Mouse (Mus musculus) ovary, adult 18-20 months (tissue): ENCODE results near the gene Slc1a4.
A peak's percentile ranks its signal among the peaks of the same experiment; 100 is the strongest.

Experiments used
- DNase-seq: peaks from one replicate; pipeline ENCODE4 v3.0.0; 2022; ENCODE audit warnings: low spot score, mixed read lengths

Slc1a4 gene

DNA sequence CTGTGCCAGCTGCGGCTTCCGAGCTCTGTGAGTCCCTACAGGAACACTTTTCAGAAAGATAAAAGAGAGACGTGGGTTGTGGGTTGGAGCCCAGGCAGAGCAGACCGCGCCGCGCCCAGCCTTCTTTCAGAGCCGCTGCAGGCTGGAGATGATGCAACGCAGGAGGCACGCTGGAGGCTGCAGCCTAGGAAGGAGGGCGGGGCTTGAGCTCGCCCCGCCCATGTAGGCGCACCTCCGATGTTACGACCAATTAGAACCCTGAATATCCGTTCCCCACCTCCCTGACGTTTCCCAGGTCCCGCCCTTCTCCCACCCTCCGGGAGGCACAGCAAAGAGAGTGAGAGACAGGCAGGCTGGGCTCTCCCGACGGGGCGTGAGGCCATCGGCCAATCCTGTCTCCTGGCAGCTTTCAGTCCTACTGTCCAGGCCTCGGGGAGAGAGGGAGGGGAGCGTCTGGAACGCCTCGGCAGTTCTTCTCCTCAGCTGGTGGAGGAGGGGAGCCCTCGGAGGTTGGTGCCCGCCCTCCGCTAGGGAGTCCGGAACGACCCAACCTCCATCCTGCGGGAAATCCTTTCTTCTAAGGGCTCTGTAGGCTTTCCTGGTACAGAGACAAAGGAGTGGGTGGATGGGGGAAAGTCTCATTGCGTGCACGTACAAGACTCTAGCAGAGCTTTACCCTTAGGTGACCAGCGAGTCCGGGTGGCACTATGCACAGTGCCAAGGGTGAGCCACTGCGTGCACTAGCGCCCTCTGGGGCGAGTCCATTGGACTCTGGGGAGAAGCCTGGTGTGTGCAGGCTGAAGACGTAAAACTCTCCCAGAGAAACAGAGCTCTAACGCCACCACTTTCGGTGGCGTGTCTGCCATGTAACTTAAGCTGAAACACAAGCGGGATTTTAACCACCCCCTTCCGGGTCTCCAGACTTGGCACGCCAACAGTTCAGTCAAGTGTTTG, at the start of gene Slc1a4:
Gene Slc1a4 (minus strand): TSS at position 153 of the 954 bp plus-strand sequence.
- DNase-seq, result peak; percentile 95

DNA sequence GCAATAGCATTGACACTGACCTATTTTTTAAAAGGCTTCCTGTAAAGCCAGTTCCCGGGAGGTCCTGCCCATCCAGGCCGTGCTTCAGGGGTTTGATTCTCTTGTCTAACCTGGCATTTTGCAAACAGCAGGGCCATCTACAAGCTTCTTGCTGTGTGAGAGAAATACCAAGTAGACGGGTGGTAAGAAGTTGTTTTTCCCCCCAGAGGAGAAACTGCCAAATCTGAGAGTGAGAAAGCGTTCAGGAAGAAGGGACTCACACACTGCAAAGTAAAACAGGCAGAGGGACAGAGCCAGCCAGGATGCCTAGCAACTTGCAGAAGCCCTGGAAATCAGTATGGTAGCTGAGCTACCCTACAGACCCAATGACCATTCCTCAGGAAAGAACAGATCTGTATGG, 47.6 kb upstream of the Slc1a4 start:
- DNase-seq, result no peak

DNA sequence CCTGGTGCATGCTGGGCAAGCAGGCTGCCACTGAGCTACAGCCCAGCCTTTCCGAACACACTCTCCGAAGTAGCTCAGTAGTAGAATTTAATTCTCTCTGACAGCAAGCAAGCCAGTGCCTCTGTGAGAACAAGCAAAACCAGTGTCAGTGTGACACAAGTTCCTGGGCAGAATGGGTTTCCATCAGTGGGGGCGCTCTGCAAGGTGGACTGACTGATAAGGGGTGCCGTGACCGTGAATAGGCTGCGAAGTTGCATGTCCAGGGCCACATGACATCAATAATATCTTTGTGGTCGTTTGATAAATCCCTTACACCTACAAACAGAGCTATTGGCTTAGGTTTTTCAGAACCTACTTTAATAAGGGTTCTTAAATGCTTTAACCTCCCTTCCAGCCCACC, 44.1 kb upstream of the Slc1a4 start:
- DNase-seq, result no peak

DNA sequence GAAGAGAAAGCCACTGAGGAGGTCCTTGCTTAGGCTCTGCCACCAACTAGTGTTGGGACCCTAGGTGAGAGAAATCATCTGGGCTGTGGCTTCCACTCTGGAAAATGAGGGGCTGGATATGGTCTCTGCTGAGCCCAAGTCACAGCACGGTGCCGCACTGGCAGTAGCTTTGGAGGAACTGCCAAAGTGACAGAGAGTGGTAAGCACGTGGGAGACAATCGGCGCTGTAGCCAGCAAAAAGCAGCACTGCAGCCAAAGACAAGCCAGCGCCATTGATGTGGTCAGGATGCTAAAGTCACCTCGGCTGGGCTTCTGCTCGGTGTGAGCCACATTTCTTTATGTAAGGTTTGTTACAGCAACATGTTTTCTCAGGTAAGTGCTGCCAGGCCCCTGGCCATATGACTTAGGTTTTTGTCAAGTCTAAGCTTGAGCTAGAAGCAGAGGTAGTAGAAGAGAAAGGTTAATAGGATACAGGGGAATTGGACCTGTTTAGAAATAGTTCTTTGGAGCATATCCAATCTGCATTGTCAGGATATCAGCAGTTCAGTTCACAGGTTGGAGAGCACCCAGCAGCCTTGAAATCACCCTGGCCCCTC, 40.2 kb upstream of the Slc1a4 start:
- no peak for DNase-seq

DNA sequence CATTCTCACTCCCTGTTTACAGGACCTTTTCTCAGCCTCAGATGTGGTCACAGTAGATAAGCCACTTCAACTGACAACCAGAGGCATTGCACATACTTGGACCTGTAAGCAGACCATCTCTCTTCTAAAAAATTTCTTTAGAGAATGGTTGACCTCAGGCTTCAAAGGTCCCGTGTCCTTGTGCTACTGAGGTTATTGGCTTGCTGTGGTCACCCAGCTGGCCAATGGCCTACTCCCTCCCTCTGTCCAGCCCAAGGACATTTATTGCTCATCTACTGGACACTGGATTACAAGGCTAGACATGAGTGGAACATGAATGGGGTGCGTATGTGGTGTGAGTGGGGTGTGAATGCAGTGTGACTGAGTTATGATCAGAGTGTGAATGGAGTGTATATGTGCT, 38.0 kb upstream of the Slc1a4 start:
- peak; percentile 39 for DNase-seq

DNA sequence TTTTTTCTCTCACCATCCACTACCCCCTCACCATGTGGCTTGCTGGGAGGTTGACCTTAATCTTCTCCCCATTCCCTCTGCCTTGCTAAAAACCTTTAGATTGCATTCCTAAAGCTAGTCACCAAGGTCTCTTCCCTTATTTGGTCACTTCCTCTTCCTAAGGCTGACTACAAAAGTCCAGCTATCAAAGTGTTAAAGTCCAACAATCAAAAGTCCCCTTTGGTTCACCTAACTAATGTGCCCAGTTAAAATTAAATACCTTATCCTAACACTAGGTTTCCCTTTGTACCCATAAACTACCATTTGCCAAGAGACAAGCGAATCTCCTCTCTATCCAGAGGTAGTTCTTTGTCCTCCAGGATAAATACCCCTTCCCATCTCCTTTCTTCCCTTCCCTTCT, 33.9 kb upstream of the Slc1a4 start:
- DNase-seq, result no peak

DNA sequence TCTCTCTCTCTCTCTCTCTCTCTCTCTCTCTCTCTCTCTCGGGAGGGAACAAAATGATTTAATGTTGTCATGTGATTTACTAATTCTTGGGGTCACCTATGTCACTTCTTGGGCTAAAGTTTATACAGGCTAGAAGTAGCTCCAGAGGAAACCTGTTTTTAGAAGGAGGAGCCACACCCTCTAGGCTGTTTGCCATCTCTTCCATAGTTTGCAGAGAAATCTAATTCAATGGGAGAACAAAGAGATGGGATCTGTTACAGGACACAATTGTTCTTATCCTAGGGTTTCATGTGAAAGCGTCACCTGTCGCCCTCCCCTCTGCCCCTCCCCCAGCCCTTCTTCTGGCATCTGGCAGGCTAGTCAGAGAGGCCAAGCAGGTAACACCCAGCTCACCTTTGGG, 28.8 kb upstream of the Slc1a4 start:
- no peak for DNase-seq

DNA sequence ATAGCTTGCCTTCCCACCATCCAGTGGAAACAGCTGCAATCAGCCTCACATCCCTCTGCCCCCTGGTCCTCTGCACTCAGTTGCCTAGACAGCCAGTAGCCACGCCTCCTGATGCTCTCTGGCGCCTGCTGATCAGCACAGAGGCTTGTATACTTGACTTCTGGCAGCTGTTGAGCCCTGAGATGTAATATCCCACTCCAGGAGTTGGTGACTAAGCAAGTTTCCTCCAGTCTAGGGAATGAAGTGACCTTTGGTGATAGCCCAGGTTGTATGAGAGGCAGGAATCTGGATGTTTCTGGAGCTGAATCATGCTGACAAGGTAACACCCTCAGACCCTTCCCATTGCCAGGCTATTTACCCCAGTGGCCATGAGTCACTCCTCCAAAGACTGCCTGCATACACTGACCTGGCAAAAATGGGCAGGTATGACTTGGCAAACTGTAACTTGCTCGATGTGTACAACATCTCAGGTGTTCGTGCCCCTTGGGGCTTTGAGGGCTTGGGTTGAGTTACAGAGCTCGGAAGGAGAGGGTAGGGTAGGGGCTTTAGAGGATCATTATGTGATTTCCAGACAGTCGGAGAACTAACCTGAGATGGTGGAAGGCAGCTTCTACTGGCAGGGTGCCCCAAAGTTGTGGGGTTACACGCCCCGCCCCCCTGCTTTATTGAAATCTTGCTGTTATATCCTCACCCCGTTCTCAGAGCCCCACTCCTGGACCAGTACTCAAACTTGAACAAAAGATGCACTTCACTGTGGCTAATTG, 25.4 kb upstream of the Slc1a4 start:
- DNase-seq, result no peak

DNA sequence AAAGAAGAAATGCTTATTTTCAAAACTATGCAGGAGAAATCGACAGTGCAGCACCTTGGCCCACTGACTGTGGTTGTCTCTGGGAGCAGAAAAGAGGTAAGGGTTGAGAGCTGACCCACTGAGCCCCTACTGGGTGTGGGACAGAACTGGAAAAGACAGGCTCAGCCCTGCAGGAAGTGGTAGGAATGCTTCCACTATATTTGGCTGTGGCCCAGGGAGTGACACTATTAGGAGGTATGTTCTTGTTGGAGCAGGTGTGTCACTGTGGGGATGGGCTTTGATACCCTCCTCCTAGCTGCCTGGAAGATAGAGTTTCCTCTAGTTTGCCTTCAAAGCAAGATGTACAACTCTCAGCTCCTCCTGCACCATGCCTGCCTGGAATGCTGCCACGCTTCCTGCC, 16.0 kb upstream of the Slc1a4 start:
- DNase-seq, result no peak

DNA sequence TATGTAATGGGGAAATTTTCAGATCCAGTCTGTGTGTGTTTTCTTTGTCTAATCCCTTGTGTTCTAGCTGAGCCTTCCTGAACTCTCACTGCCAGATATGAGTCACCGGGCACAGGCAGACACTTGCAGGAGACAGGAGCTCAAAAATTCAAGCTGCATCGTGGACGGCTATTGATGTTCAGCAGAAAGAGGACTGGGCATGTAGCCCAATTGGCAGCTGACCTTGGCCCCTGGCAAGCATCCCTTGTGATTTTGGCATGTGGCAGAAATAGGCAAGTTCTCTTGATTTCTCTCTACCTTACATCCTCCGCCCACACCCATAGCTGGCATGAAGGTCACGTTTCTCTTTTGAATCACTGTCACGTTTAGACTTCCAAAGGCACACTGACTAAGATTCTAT, 15.0 kb upstream of the Slc1a4 start:
- DNase-seq, result peak; percentile 79

DNA sequence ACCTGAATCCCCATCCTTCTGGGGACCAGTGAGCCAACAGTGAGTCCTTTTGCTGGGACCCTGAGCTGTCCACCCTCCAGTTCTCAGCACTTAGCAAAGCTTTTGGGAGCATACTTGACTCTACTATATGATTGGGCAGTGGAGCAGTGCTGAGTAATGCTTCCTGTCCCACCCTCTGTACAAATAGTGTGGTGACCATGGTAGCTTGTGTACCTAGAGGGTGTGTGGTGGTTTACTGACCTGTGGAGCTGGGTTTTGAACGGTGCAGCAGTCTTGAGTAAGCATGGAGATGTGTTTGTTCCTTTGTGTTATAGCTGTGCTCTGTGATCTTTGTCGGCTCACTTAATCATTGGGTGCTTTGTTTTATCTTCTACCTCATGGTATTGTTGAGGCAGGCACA, 13.9 kb upstream of the Slc1a4 start:
- no peak for DNase-seq

DNA sequence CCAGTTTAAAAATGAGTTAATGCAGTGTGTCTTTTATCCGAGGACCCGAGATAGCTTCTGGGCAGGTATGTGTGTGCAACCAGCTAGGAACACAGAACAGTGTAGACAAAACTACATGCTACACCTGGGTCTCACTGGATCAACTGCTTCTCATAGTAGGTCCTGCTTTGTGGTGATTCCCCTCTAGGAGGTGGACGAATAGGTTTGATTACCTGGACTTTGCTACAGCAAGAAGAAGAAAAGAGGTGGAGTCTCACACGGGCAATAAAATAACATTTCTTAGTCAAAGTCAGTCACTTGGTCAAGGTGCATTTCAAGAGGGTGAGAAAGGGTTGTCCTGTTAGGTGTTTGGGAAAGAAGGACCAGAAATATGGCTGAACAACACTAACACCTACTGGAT, 11.4 kb upstream of the Slc1a4 start:
- no peak for DNase-seq

DNA sequence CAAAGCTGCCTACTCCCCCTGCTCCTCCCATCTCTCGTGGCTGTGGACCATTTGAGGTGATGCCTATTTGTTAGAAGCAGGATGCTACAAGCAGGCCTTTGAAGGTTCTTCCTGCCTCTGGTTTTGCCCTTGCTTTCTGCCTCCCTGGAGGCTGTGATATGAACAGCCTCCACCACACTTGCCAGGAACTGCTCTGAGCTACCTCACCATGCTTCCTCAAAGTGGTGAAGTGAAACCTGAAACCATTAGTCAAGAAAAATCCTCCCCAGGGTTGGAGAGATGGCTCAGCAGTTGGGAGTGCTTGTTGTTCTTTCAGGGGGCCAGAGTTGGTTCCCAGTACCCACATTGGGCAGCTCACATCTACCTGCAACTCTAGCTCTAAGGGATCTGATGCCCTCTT, 9.1 kb upstream of the Slc1a4 start:
- no peak for DNase-seq

DNA sequence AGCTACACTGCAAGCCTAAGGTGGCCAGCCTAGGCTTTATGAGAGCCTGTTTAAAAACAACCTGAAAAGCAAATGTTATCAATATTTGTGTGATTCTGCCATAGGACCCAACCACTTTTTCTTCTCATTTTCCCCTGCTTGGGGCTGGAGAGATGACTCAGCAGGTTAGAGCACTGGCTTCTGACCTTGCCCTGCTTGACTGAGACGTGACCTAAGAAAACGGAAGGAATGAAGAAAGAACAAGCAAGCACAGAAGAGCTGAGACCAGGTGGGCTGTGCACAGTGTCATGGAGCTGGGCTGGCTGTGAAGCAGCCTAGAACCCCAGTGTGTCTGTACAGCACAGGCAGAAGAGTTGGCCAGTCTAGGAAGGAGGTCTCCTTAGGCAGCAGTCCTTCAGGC, 6.2 kb upstream of the Slc1a4 start:
- no peak for DNase-seq

DNA sequence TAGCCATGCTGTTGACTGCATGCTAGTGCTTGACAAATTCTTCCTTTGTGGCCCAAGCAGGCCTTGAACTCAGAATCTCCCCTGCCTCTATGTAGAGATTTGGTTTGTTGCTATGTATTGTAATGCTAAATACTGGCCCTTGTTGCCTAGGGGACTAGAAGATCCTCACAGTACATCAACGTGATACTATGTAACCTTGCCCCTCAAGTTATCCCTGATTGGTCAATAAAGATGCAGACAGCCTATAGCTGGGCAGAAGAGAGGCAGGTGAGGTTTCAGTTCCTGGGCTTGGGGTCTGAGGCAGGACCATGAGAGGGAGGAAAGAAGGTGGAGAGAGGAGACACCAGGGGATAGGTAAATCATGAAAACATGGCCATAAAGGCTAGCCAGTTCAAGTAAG, 1.8 kb upstream of the Slc1a4 start:
- no peak for DNase-seq

DNA sequence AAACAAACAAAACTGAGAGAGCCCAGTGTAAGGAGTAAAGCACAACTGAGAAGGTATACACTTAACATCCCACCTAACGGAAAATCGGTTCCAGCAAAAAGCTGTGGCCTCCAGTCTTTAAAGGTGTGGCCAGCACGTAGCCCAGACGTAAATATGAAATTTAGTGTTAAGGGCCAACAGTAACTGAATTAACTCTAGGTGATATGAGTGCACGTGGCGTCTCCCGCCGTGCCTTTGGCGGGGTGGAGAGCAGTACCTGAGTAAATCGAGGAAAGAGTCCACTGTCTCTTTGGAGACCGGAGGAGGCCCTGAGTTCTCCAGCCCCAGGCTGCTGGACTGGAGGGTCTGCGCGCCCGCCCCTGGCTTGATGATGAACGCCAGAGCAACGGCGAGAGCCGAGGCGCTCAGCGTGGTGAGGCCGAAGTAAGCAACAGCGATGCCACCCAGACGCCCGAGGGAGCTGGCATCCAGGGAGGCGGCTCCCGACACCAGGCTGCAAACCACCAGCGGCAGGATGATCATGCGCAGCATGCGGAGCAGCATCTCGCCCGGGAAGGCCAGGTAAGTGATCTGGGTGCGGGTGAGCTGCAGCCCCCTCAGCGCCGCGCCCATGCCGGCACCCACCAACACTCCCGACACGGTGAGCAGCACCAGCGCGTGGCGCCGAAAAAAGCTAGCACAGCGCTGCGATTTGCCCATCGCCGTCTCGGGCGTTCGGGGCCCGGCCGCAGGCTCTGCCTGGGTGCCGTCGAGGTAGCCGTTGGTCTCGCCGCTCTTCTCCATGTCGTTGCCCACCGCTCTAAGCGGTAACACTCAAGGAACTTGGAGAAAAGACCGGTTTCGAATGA, 599 bp downstream of the Slc1a4 start:
- DNase-seq, result peak; percentile 20

DNA sequence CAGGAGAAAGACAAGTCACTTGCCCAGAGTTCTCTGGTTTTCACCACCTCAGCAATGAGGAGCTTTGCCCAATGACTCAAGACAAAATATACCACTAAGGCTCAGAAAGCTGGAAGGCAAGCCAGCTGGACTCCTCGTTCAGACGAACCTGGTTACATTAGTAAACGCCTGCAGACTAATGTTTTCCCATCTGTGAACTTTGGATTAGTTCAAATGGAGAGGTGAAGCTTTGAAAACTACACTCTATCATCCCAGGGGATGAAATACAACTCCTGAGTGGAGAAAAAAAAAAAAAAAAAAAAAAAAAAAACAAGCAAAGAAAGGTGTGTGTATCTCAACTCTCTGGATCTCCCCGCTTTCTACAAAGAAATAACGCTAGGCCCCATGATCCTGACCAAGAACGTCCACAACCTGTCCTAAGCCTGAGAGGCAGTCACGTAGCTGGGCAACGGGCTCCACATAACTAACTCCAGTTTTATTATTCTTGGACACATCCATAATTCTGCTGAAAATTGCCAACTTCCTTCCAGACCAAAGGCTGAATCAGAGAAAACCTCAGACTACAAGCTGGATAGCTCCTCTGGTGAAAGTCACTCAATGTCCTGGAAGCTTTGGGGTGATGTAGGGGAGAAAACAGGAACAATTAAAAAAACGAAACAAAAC, 1.4 kb downstream of the Slc1a4 start:
- no peak for DNase-seq

DNA sequence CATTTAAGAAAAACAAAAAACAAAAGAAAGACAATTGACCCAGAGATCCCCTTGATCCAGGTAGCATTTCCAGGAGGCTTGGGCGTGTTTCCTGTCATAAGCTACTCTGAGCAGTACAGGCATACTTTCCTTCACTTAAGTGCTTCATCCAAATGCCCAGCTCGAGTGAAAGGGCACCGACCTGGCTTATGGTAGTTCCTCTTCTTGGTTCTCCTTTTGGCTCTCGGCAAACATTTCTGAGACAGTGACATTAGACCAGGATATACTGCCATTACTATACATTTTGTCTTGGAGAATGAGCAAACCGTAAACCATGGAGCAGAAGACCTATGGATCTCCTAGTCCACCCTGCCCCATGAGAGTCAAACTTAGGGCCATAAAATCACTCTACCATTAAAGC, 2.8 kb downstream of the Slc1a4 start:
- DNase-seq, result no peak

DNA sequence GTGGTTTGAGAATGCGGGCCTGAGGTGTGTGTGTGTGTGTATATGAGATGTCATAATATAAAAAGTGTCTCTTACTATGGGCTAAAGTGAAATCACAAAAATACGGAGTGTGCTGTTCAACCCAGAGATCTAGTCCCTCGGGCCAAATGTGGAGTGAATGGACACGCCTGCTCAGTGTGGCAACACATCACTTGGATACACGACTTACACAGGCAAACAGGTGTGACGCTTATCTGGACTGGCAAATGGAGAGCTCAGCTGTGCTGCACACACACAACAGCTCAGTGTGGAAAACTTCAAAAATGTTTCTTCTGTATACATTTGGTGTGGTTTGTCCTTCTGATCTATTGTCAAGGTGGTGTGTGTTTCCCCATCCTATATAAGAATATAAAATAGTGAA, 3.7 kb downstream of the Slc1a4 start:
- DNase-seq, result no peak

DNA sequence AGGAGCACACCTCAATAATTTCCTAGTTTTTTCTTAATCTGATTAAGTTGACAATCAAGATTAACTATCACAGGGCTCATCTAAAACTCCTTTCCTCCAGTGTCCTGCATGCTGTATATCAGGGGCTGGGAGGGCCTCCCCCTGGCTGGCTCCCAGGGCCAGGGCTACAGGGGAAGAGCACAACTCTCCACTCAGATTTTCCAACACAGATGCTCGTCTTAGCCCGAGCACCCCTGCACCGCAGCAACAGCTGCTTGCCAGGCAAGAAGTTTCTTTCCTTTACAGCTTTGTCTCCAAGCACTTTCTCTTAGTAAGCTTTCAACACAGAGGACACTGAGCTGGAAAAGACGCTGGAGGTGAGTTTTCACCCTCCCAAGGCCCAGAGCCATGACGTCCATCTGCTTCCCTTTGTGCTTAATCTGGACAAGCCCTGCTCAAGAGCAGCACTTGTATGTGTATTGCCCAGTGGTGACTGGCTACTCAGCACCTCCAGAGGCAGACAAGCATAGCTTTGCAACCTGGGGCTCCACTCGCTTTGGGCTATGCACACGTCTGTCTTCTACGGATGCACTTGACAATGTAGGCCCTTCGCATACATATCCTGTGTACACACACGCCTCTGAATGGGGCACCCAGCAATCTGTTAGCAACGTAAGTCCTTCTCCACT, 6.1 kb downstream of the Slc1a4 start:
- no peak for DNase-seq
